Comparison of ENCODE assay signal across 9 mouse cellular contexts in the genomic region with DNA sequence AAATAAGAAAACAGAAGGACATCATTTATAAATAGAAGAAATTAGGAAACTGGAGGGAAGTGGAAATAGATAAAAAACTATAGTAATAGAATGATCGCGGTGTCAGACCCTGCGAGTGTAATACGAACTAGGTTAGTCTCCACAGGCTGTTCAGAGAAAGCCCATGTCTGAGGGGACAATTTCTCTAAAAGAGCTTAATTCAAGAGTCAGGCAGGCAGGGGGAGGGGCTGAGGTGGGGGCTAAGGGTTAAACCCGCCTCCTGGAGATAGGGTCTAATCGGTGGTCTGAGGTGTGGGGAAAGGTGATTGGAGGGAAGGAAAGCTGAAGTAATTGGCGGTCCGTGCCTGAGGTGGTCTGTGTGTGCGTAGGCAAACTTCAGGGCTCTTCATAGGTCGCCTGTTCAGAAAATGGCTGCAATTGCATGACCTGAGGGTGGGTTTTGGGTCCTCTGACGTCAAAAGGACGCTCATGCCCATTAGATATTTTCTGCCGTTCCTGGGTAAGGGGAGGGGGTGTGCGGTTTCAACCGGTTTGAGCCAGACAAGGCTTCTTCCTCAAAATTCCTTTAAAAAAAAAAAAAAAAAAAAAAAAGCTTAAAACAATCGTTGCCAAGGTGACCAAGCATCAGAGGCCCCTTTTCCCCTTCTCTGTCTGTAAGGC. TPM values are rescaled to one million over a fixed set of nuclear protein-coding genes. Genes with fewer than 3 reads are reported as not detected.
DNase-seq lines count a peak whose midpoint lies in the region; ATAC-seq lines count a peak whose summit lies in the region.
"Had no signal": no experiment of that assay in that cellular context is flagged by ENCODE, and none has a peak within 500 bp of the region (broad histone marks: within the 10 kb centered on the region; RNA-seq: fewer than 3 reads in every experiment).

No protein-coding gene starts in this region.

- no peaks in the 10 kb centered on the region for H3K36me3 ChIP-seq in heart, embryonic 13.5 days
- H3K36me3 ChIP-seq in midbrain, embryonic 12.5 days: no peaks in the 10 kb centered on the region

- no peak overlapping the region for H3K9ac ChIP-seq in heart, embryonic 13.5 days
- H3K9ac ChIP-seq in midbrain, embryonic 12.5 days (replicated peaks): no peak overlapping the region

- peak overlapping the region; percentile 55 for H3K4me2 ChIP-seq in heart, embryonic 13.5 days
- peak overlapping the region; percentile 57 for H3K4me2 ChIP-seq in midbrain, embryonic 12.5 days (replicated peaks)

- H3K9me3 ChIP-seq in heart, embryonic 13.5 days: peaks cover 3% of the 10 kb centered on the region; the same call in 1 of the 2 replicates
- H3K9me3 ChIP-seq in midbrain, embryonic 12.5 days: no peaks in the 10 kb centered on the region

- H3K27ac ChIP-seq in heart, embryonic 13.5 days (replicated peaks): no peak overlapping the region
- H3K27ac ChIP-seq in midbrain, embryonic 12.5 days (replicated peaks): peak overlapping the region; percentile 77
- H3K27ac ChIP-seq: macrophage had no signal

- H3K4me3 ChIP-seq in heart, embryonic 13.5 days: peak overlapping the region; percentile 21
- H3K4me3 ChIP-seq in midbrain, embryonic 12.5 days: peak overlapping the region; percentile 26

- peaks cover 10% of the 10 kb centered on the region for H3K4me1 ChIP-seq in heart, embryonic 13.5 days
- H3K4me1 ChIP-seq in midbrain, embryonic 12.5 days: peaks cover 21% of the 10 kb centered on the region

- no peak for ATAC-seq in heart, embryonic 13.5 days (ENCODE audit: extremely low read depth, insufficient number of reproducible peaks, low FRiP score, low TSS enrichment)
- peak; percentile 55; the same call in 1 of the 2 replicates for ATAC-seq in granulocyte monocyte progenitor cell, adult 5-6 weeks (replicated peaks; ENCODE audit: poor library complexity, severe bottlenecking)
- ATAC-seq in midbrain, embryonic 12.5 days (ENCODE audit: low FRiP score, low read depth): peak; percentile 85

- intact Hi-C loops in heart, postnatal 14 days (cut with DNase I): no loop called here

- H3K27me3 ChIP-seq in heart, embryonic 13.5 days (replicated peaks): peaks cover 82% of the 10 kb centered on the region
- H3K27me3 ChIP-seq in midbrain, embryonic 12.5 days: peaks cover 67% of the 10 kb centered on the region

- DNase-seq in heart, postnatal 14 days: no peak
- DNase-seq in ZHBTc4 (ENCODE audit: low read depth, low spot score): peak; percentile 96
- no peak for DNase-seq in right cerebral cortex, postnatal 36 days (ENCODE audit: low spot score in 2 of 2)
- no peak for DNase-seq in layer of hippocampus, adult 11-12 months (ENCODE audit: low spot score)
- no peak for DNase-seq in cerebellum, adult 11-12 months

- 5% methylated on average over 16 of the region's 16 CpGs for WGBS in heart, embryonic 13.5 days
- WGBS in midbrain, embryonic 12.5 days: 1% methylated on average over 16 of the region's 16 CpGs

RNA-seq across cellular contexts. Expression of a gene that starts 26.1 kb away (rescaled TPM):
- 6.5 and 7.0 TPM in 2 replicates for polyA plus RNA-seq in heart, embryonic 13.5 days (2015; fragmentation: Nextera tagmentation; extraction: Ambion mirVana)
- total RNA-seq in heart, postnatal 14 days (2021): 1 to 10 TPM; 1.3 to 1.4 TPM
- not detected in 2 replicates for total RNA-seq in granulocyte monocyte progenitor cell, adult 5-6 weeks (2014; fragmentation: Nextera tagmentation)
- not detected in 2 replicates for total RNA-seq in granulocyte monocyte progenitor cell, adult 5-6 weeks (2017)
- 30.9 and 40.2 TPM in 2 replicates for polyA plus RNA-seq in midbrain, embryonic 12.5 days (2016; fragmentation: Nextera tagmentation; extraction: Ambion mirVana)
- polyA plus RNA-seq: macrophage had no signal

RNA-seq across cellular contexts. Expression of a gene that starts 32.6 kb away (rescaled TPM):
- polyA plus RNA-seq in heart, embryonic 13.5 days (2015; fragmentation: Nextera tagmentation; extraction: Ambion mirVana): 0.22 and 0.27 TPM in 2 replicates
- total RNA-seq in heart, postnatal 14 days (2021): under 1 TPM; 0.36 to 0.59 TPM
- not detected in 2 replicates for total RNA-seq in granulocyte monocyte progenitor cell, adult 5-6 weeks (2014; fragmentation: Nextera tagmentation)
- total RNA-seq in granulocyte monocyte progenitor cell, adult 5-6 weeks (2017): not detected in 2 replicates
- polyA plus RNA-seq in midbrain, embryonic 12.5 days (2016; fragmentation: Nextera tagmentation; extraction: Ambion mirVana): 0.15 and 0.20 TPM in 2 replicates
- polyA plus RNA-seq: macrophage had no signal
